ENCODE assay signal across 17 mouse cellular contexts in the genomic region with DNA sequence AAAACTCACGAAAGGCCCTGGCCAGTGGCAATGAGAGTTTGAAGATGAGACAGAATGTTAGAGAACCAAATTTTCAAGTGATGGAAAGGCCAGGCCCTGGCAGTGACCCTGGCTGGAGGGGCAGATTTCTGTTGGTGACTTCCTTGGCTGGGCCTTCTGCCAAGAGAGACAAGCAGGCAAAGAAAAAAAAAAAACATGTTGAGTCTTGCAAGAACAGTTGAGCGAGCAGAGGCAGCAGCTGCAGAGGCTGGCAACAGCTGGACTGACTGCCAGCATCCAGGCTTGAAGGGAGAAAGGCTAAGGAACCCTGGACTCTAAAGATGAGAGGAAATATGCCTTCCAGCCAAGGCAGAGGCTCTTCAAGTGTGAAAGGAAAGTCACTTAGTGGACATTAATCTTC. TPM values are rescaled to one million over a fixed set of nuclear protein-coding genes. Genes with fewer than 3 reads are reported as not detected.
DNase-seq lines count a peak whose midpoint lies in the region; TF ChIP-seq lines count a peak whose summit lies in the region.
"Had no signal": no experiment of that assay in that cellular context is flagged by ENCODE, and none has a peak within 500 bp of the region (broad histone marks: within the 10 kb centered on the region; RNA-seq: fewer than 3 reads in every experiment).

No protein-coding gene starts in this region.

- no peaks in the 10 kb centered on the region for H3K27me3 ChIP-seq in myocyte (ENCODE audit: control insufficient read depth, insufficient read depth, insufficient read length)
- no peaks in the 10 kb centered on the region for H3K27me3 ChIP-seq in thymus, adult 2 months (ENCODE audit: control insufficient read depth, insufficient read depth, low read length)
- H3K27me3 ChIP-seq: embryonic facial prominence, embryonic 12.5 days; limb, embryonic 15.5 days; neural tube, embryonic 15.5 days; stomach, embryonic 15.5 days had no signal

- H3K4me2 ChIP-seq in myocyte (ENCODE audit: low read depth): peak overlapping the region; percentile 66
- H3K4me2 ChIP-seq: embryonic facial prominence, embryonic 12.5 days; limb, embryonic 15.5 days; neural tube, embryonic 15.5 days; stomach, embryonic 15.5 days had no signal

- no peaks in the 10 kb centered on the region for H3K36me3 ChIP-seq in myocyte (ENCODE audit: control insufficient read depth, insufficient read depth)
- no peaks in the 10 kb centered on the region for H3K36me3 ChIP-seq in thymus, adult 2 months (ENCODE audit: control insufficient read depth, insufficient read depth, low read length)
- H3K36me3 ChIP-seq: embryonic facial prominence, embryonic 12.5 days; limb, embryonic 15.5 days; neural tube, embryonic 15.5 days; stomach, embryonic 15.5 days had no signal

- no peak overlapping the region for H3K27ac ChIP-seq in thymus, adult 2 months (ENCODE audit: control insufficient read depth, insufficient read depth, low read length)
- H3K27ac ChIP-seq: embryonic facial prominence, embryonic 12.5 days; left cerebral cortex, adult 2 months; limb, embryonic 15.5 days; neural tube, embryonic 15.5 days; stomach, embryonic 15.5 days had no signal

- whole genome bisulfite sequencing in thymus, adult 2 months: 60% methylated on average over 2 of the region's 2 CpGs

- H3K4me3 ChIP-seq in myocyte: no peak overlapping the region
- no peak overlapping the region for H3K4me3 ChIP-seq in thymus, adult 2 months (ENCODE audit: control insufficient read depth, insufficient read depth, low read length)
- H3K4me3 ChIP-seq: embryonic facial prominence, embryonic 12.5 days; left cerebral cortex, adult 2 months; limb, embryonic 15.5 days; neural tube, embryonic 15.5 days; stomach, embryonic 15.5 days had no signal

- H3K79me2 ChIP-seq in myocyte (ENCODE audit: control insufficient read depth, insufficient read depth): no peaks in the 10 kb centered on the region

- no peak for TF ChIP-seq POLR2A in myocyte (IDR thresholded peaks at IDR 0.05; ENCODE audit: insufficient read length, low read depth)
- TF ChIP-seq POLR2A in thymus, adult 2 months (IDR thresholded peaks at IDR 0.05; ENCODE audit: control insufficient read depth, extremely low read depth, insufficient read depth, low read length, poor library complexity): no peak

- H3ac ChIP-seq in myocyte (ENCODE audit: control insufficient read depth, insufficient read length): no peak overlapping the region

- H3K4me1 ChIP-seq in thymus, adult 2 months (replicated peaks; ENCODE audit: control insufficient read depth, insufficient read depth, low read length): peaks cover 2% of the 10 kb centered on the region
- H3K4me1 ChIP-seq: embryonic facial prominence, embryonic 12.5 days; stomach, embryonic 15.5 days had no signal

- peak; percentile 83 for DNase-seq in heart, adult 11 months
- no peak for DNase-seq in heart, adult 8-10 months (ENCODE audit: low spot score)
- peak; percentile 25 for DNase-seq in ovary, postnatal 36 days (ENCODE audit: low spot score)
- DNase-seq in ovary, postnatal 14 days (ENCODE audit: low spot score): no peak
- DNase-seq in adrenal gland, postnatal 36 days: peak; percentile 25 to 42
- no peak for DNase-seq in thymus, adult 2 months
- no peak for DNase-seq in left cerebral cortex, adult 9 months (ENCODE audit: low spot score in 2 of 2)
- DNase-seq: cerebellum, postnatal 14 days; heart, postnatal 10 days; right cerebral cortex, postnatal 4 days; thymus, postnatal 36 days had no signal

- no peak for TF ChIP-seq CTCF in thymus, adult 2 months (IDR thresholded peaks at IDR 0.05; ENCODE audit: borderline replicate concordance, control insufficient read depth, extremely low read depth, insufficient read depth, low read length, poor library complexity)

TF ChIP-seq in myocyte, 11 proteins besides CTCF, POLR2A, EP300 and RAD21:
- TF ChIP-seq POLR2AphosphoS2 (IDR thresholded peaks at IDR 0.05; ENCODE audit: insufficient read length, low read depth) (no peak), MYOD1 (IDR thresholded peaks at IDR 0.05; ENCODE audit: control insufficient read depth in 1 of 3, insufficient read length in 2 of 3, low read depth in 2 of 3) (peak in 2 of 3 experiments; percentile 89 to 94), TCF12 (IDR thresholded peaks at IDR 0.05; ENCODE audit: insufficient read depth, poor library complexity, severe bottlenecking) (peak; percentile 71), TCF3 (IDR thresholded peaks at IDR 0.05; ENCODE audit: insufficient read length, low read depth) (peak; percentile 31), CEBPB (IDR thresholded peaks at IDR 0.05; ENCODE audit: insufficient read depth, poor library complexity, severe bottlenecking) (no peak), SRF (IDR thresholded peaks at IDR 0.05; ENCODE audit: control insufficient read depth, insufficient read length, low read depth) (no peak), MYOG (IDR thresholded peaks at IDR 0.05; ENCODE audit: control insufficient read depth in 1 of 3, insufficient read depth in 1 of 3, insufficient read length in 2 of 3, low read depth in 2 of 3) (peak in 2 of 3 experiments; percentile 61 to 77)

RNA-seq across cellular contexts. Expression of a gene that starts 28.5 kb away (rescaled TPM):
- total RNA-seq in heart, adult 8-10 months (2022): 1 to 10 TPM; 1.1 to 1.3 (median 1.3) TPM
- 1 to 10 TPM; 2.0 to 2.1 TPM for total RNA-seq in adrenal gland, postnatal 36 days (2021)
- polyA plus RNA-seq in myocyte (2012; fragmentation: generic; extraction: Trizol): 9.9 TPM
- 75.3 and 77.1 TPM in 2 replicates for polyA plus RNA-seq in thymus, adult 2 months (2012; rRNA removed)

Comparison
In these comparisons a context has a peak if more than half of its experiments do, and no peak if none do; other contexts are left out.
1. DNase-seq: peak in heart, adult 11 months (single experiment), ovary, postnatal 36 days (single experiment) and adrenal gland, postnatal 36 days (2 of 2); none in heart, adult 8-10 months (single experiment), ovary, postnatal 14 days (single experiment), thymus, adult 2 months (single experiment) and left cerebral cortex, adult 9 months (0 of 2).